Mouse (Mus musculus): ENCODE measurements around the gene Bloc1s1. TPM values are rescaled to one million over a fixed set of nuclear protein-coding genes. Genes with fewer than 3 reads are reported as not detected.

Gene Bloc1s1
- polyA plus RNA-seq, 1 experiment from 2014 or later, result 251 TPM

DNA sequence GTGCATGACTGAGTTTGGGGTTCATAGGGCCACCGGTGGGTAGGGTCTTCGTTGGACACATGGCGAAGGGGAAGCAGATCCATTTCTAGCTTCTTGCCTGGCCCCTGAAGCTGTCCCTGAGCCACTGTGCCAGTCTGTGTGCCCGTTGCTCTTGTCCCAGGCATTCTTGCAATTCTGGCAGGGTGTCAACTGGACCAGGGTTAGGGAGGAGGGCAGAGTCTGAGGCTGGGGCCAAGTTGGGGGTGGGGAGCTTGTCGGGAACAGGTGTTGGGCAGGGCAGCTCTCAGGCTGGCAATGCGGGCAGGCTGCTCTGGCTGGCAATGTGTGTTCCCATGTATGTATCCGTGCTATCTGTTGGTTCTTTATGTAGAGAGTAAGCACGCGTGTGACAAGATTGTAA is 14.6 kb upstream of the Bloc1s1 start:
- Histone ChIP-seq H3K27ac (replicated peaks in 1 of 2; ENCODE audit: control insufficient read depth in 1 of 2, insufficient read depth in 1 of 2, low read depth in 2 of 2, low read length in 2 of 2) (no peak overlapping the region), H3K36me3 (ENCODE audit: control insufficient read depth, insufficient read depth, low read length) (no peaks in the 10 kb centered on the region), H3K9me3 (ENCODE audit: control insufficient read depth, low read length) (no peaks in the 10 kb centered on the region), H3K9ac (ENCODE audit: low read length) (no peak overlapping the region), H3K4me2 (ENCODE audit: low read length) (no peak overlapping the region), H3K27me3 (ENCODE audit: control insufficient read depth, insufficient read depth, low read length) (peaks cover 22% of the 10 kb centered on the region), H3K4me1 (ENCODE audit: control insufficient read depth in 2 of 2, insufficient read depth in 2 of 2, low read length in 2 of 2) (peaks cover 8 to 12% of the 10 kb centered on the region in 2 experiments; a peak in 3 of 4 replicates), H3K4me3 (ENCODE audit: control insufficient read depth in 1 of 2, insufficient read depth in 1 of 2, low read depth in 1 of 2, low read length in 2 of 2) (no peak overlapping the region)
- no peak for ATAC-seq (ENCODE audit: insufficient number of reproducible peaks, insufficient read depth, low FRiP score, low read depth)
- 80% methylated on average over 9 of the region's 9 CpGs for WGBS

DNA sequence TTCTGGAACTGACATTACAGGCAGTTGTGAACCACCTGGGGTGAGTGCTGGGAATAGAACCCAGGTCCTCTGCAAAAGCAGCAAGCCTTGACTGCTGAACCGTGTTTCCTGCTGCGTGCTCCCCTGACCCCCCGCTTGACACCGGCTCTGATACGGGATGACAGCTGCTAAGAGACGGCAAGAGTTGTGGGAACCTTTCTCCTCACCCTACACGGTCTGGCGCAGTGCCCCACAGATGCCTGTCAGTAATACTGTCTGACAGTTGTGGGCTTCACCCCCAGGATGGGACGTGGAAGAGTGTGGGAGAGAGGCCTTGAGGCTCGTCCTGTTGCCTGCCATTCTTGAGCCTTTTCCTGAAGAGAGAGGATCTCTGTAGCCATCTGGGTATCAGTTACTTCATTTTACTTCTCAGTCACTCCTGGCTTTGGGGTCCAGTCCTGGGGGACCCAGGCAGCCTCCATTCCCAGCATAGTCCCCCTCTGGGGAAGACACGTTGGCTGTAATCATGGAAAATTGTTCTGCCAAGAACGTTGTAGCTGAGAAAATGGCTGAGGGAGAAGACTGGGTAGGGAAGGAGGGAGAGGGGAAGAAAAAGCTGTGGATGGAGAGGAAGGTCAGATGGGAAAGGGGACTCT is 14.0 kb upstream of the Bloc1s1 start:
- H3K9me3 ChIP-seq (ENCODE audit: control insufficient read depth, low read length), result no peaks in the 10 kb centered on the region
- no peak overlapping the region for H3K9ac ChIP-seq (ENCODE audit: low read length)
- no peak overlapping the region for H3K4me2 ChIP-seq (ENCODE audit: low read length)
- 62% methylated on average over 12 of the region's 12 CpGs for WGBS
- no peak overlapping the region for H3K4me3 ChIP-seq (ENCODE audit: control insufficient read depth in 1 of 2, insufficient read depth in 1 of 2, low read depth in 1 of 2, low read length in 2 of 2)
- H3K4me1 ChIP-seq (ENCODE audit: control insufficient read depth in 2 of 2, insufficient read depth in 2 of 2, low read length in 2 of 2), result peaks cover 10 to 18% of the 10 kb centered on the region in 2 experiments
- H3K36me3 ChIP-seq (ENCODE audit: control insufficient read depth, insufficient read depth, low read length), result no peaks in the 10 kb centered on the region
- peaks cover 28% of the 10 kb centered on the region for H3K27me3 ChIP-seq (ENCODE audit: control insufficient read depth, insufficient read depth, low read length)
- no peak for ATAC-seq (ENCODE audit: insufficient number of reproducible peaks, insufficient read depth, low FRiP score, low read depth)
- H3K27ac ChIP-seq (replicated peaks in 1 of 2; ENCODE audit: control insufficient read depth in 1 of 2, insufficient read depth in 1 of 2, low read depth in 2 of 2, low read length in 2 of 2), result no peak overlapping the region

DNA sequence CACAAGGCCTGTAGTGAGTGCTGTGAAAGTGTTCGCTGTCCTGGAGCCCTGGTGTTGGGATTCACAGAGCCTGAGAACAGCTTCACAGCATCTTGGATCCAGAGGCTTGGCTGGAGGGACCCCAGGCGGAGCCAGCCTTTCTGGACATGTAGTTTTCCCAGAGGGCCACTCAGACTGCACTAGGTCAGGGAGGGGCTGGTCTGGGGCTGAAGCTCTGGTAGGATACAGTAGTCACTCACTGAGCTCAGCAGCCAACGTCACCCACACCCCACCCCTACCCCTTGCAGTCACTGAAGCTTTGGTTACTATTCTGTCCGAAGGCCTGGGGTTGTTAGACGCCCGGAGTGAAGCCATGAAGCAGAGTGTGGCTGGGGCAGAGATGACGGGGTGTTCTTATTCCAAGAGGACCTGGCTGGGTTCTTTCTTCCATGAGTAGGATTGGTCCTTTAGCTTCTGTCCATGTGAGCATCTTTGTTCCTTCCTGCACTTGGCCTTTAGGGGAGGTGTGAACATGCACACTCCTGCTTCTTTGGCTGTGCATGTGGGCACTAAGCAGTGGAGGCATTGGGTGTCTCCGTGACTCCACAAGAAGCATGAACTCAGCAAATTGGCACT is 12.1 kb upstream of the Bloc1s1 start:
- WGBS, result 72% methylated on average over 8 of the region's 8 CpGs
- no peak overlapping the region for H3K4me2 ChIP-seq (ENCODE audit: low read length)

DNA sequence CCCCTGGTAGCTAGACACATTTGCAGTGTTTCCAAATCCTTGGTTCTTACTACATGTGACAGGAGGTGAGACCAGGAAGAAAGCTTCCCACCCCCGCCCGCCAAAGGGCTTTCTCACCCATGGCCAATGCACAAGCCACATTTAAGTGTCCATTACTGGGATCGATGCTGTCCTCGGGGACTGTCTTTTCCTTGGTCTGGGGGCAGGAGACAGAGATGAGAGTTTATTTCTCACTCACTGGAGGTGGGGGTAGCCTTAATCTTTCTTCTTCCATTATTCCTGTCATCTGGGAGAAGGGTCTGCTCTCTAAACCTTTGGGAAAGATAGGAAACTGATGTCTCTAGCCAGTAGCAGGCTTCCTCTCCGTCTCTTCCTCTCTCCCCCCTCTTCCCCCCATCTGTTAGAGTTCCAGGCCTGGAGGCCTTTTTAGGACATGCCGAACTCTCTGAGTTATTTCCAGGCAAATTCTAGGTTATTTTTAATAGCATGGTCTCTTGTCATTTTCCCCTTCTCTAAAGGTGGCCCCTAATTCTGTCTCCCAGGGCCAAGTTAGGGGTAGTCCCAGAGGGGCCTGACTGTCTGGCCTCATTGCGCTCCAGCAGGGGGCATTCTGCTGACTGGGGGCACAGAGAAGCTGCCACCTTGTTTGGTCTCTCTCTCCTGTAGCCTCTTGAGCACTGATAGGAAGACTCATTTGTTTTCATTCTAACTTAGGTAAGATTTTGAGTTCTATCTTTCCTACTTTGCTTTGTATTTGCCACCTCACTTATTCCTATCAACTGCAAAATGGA is 11.4 kb upstream of the Bloc1s1 start:
- no peak overlapping the region for H3K4me3 ChIP-seq (ENCODE audit: control insufficient read depth in 1 of 2, insufficient read depth in 1 of 2, low read depth in 1 of 2, low read length in 2 of 2)
- ATAC-seq (ENCODE audit: insufficient number of reproducible peaks, insufficient read depth, low FRiP score, low read depth), result no peak
- no peaks in the 10 kb centered on the region for H3K9me3 ChIP-seq (ENCODE audit: control insufficient read depth, low read length)
- peaks cover 33% of the 10 kb centered on the region for H3K27me3 ChIP-seq (ENCODE audit: control insufficient read depth, insufficient read depth, low read length)
- H3K4me2 ChIP-seq (ENCODE audit: low read length), result peak overlapping the region; percentile 89; the same call in 1 of the 2 replicates
- H3K36me3 ChIP-seq (ENCODE audit: control insufficient read depth, insufficient read depth, low read length), result no peaks in the 10 kb centered on the region
- whole genome bisulfite sequencing, result 44% methylated on average over 7 of the region's 7 CpGs
- H3K9ac ChIP-seq (ENCODE audit: low read length), result no peak overlapping the region
- H3K4me1 ChIP-seq (ENCODE audit: control insufficient read depth in 2 of 2, insufficient read depth in 2 of 2, low read length in 2 of 2), result peaks cover 15 to 36% of the 10 kb centered on the region in 2 experiments
- H3K27ac ChIP-seq (replicated peaks in 1 of 2; ENCODE audit: control insufficient read depth in 1 of 2, insufficient read depth in 1 of 2, low read depth in 2 of 2, low read length in 2 of 2), result no peak overlapping the region

More for the DNA sequence above, 12.1 kb upstream of the Bloc1s1 start:
- H3K27me3 ChIP-seq (ENCODE audit: control insufficient read depth, insufficient read depth, low read length), result peaks cover 33% of the 10 kb centered on the region
- H3K9ac ChIP-seq (ENCODE audit: low read length), result no peak overlapping the region
- no peaks in the 10 kb centered on the region for H3K36me3 ChIP-seq (ENCODE audit: control insufficient read depth, insufficient read depth, low read length)
- H3K4me1 ChIP-seq (ENCODE audit: control insufficient read depth in 2 of 2, insufficient read depth in 2 of 2, low read length in 2 of 2), result peaks cover 15 to 36% of the 10 kb centered on the region in 2 experiments
- no peak overlapping the region for H3K4me3 ChIP-seq (ENCODE audit: control insufficient read depth in 1 of 2, insufficient read depth in 1 of 2, low read depth in 1 of 2, low read length in 2 of 2)
- H3K27ac ChIP-seq (replicated peaks in 1 of 2; ENCODE audit: control insufficient read depth in 1 of 2, insufficient read depth in 1 of 2, low read depth in 2 of 2, low read length in 2 of 2), result no peak overlapping the region
- ATAC-seq (ENCODE audit: insufficient number of reproducible peaks, insufficient read depth, low FRiP score, low read depth), result no peak
- H3K9me3 ChIP-seq (ENCODE audit: control insufficient read depth, low read length), result no peaks in the 10 kb centered on the region

DNA sequence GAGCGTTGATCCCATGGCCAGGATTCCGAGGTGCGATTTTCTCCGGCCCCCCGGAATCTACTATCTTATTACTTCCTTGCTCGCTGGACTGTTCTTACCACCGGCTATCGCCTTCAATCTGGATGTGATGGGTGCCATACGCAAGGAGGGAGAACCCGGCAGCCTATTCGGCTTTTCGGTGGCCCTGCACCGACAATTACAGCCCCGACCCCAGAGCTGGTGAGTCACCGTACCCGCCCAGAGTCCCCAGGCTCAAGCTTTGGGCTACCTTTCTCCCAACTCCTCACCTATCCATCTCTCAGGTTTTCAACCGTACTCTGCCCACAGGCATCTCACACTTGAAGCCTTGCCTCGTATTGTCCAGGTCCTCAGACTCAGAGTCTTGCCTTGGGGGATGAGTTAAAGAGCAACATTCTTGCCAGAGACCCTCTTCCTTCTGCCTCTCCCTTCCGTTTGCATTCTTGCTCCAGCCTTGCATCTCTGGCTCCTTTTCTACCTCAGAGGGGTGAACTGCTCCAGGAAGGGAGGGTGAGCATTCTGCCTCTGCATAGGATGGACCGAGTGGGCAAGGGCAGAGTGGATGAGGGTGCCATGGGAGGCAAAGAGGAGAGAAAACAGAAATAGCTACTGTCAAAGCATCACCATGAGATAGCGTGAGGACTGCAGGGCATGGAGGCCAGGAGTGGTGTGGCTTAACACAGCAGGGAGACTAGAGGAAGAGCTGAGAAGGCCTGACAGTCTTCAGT is 10.3 kb upstream of the Bloc1s1 start:
- Histone ChIP-seq H3K9ac (ENCODE audit: low read length) (peak overlapping the region; percentile 54), H3K36me3 (ENCODE audit: control insufficient read depth, insufficient read depth, low read length) (no peaks in the 10 kb centered on the region), H3K9me3 (ENCODE audit: control insufficient read depth, low read length) (no peaks in the 10 kb centered on the region), H3K4me1 (ENCODE audit: control insufficient read depth in 2 of 2, insufficient read depth in 2 of 2, low read length in 2 of 2) (peaks cover 21 to 41% of the 10 kb centered on the region in 2 experiments), H3K4me2 (ENCODE audit: low read length) (peak overlapping the region; percentile 89), H3K4me3 (ENCODE audit: control insufficient read depth in 1 of 2, insufficient read depth in 1 of 2, low read depth in 1 of 2, low read length in 2 of 2) (peak overlapping the region; percentile 44 to 50), H3K27me3 (ENCODE audit: control insufficient read depth, insufficient read depth, low read length) (peaks cover 33% of the 10 kb centered on the region), H3K27ac (replicated peaks in 1 of 2; ENCODE audit: control insufficient read depth in 1 of 2, insufficient read depth in 1 of 2, low read depth in 2 of 2, low read length in 2 of 2) (no peak overlapping the region)
- WGBS, result 2% methylated on average over 21 of the region's 21 CpGs
- no peak for ATAC-seq (ENCODE audit: insufficient number of reproducible peaks, insufficient read depth, low FRiP score, low read depth)

DNA sequence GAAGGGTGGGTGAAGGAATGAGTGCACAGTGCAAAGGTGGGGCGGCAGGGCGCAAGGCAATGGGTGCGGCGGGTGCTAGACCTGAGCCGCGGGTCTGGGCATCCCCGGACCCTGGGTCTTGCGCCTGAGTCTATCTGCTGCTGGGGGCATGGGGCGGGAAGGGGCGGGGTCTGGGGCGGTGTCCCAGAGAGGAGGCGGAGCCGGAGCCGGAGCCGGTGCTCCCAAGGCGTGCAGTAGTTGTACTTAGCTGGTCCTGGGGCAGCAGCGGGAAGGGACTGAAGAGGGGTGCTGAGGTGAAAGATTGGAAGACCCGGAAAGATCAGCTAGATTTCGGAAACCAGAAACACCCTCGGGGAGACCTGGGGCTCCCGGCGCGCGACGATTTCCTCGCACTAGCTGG is 9.7 kb upstream of the Bloc1s1 start, which contains the start of gene Itga7:
Gene Itga7 (plus strand): TSS at position 245 of the 400 bp plus-strand sequence.
- Histone ChIP-seq H3K9ac (ENCODE audit: low read length) (peak within 1 kb of the TSS; percentile 54), H3K36me3 (ENCODE audit: control insufficient read depth, insufficient read depth, low read length) (no peaks in the 10 kb centered on the region), H3K4me2 (ENCODE audit: low read length) (peak within 1 kb of the TSS; percentile 89), H3K4me3 (ENCODE audit: control insufficient read depth in 1 of 2, insufficient read depth in 1 of 2, low read depth in 1 of 2, low read length in 2 of 2) (peak within 1 kb of the TSS; percentile 44 to 50), H3K4me1 (ENCODE audit: control insufficient read depth in 2 of 2, insufficient read depth in 2 of 2, low read length in 2 of 2) (peaks cover 21 to 41% of the 10 kb centered on the region in 2 experiments), H3K9me3 (ENCODE audit: control insufficient read depth, low read length) (no peaks in the 10 kb centered on the region), H3K27me3 (ENCODE audit: control insufficient read depth, insufficient read depth, low read length) (peaks cover 33% of the 10 kb centered on the region), H3K27ac (replicated peaks in 1 of 2; ENCODE audit: control insufficient read depth in 1 of 2, insufficient read depth in 1 of 2, low read depth in 2 of 2, low read length in 2 of 2) (no peak within 1 kb of the TSS)
- 1% methylated on average over 26 of the region's 26 CpGs for WGBS
- ATAC-seq (ENCODE audit: insufficient number of reproducible peaks, insufficient read depth, low FRiP score, low read depth), result peak; percentile 52; the same call in 1 of the 2 replicates

DNA sequence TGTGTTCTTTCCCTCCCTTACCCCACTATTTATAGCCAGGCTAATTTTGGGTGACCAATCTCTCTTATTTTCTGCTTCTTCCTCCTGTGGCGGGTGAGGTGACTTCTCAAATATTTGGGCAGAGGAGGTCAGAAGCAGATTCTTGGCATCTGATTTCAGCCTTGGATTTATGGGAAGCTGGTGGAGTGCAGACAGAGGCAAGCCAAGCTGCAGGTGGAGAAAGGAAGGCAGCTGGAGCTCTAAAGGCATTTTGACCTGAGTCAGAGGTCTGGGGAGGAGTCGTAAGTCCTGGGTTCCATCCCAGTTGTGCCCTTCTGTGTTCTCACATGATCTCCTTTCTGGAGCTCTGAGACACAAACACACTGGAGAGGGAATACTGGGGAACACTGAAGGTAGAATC is 7.6 kb upstream of the Bloc1s1 start:
- no peak overlapping the region for H3K4me3 ChIP-seq (ENCODE audit: control insufficient read depth in 1 of 2, insufficient read depth in 1 of 2, low read depth in 1 of 2, low read length in 2 of 2)
- H3K27me3 ChIP-seq (ENCODE audit: control insufficient read depth, insufficient read depth, low read length), result peaks cover 33% of the 10 kb centered on the region
- 23% methylated on average over 2 of the region's 2 CpGs for WGBS
- no peaks in the 10 kb centered on the region for H3K9me3 ChIP-seq (ENCODE audit: control insufficient read depth, low read length)
- peaks cover 21 to 41% of the 10 kb centered on the region in 2 experiments for H3K4me1 ChIP-seq (ENCODE audit: control insufficient read depth in 2 of 2, insufficient read depth in 2 of 2, low read length in 2 of 2)
- H3K36me3 ChIP-seq (ENCODE audit: control insufficient read depth, insufficient read depth, low read length), result no peaks in the 10 kb centered on the region
- 0 out of 4 replicates have a peak overlapping the region, but pooled peaks of 1 of the 2 experiments have one; percentile 4 for H3K27ac ChIP-seq (replicated peaks in 1 of 2; ENCODE audit: control insufficient read depth in 1 of 2, insufficient read depth in 1 of 2, low read depth in 2 of 2, low read length in 2 of 2)
- H3K9ac ChIP-seq (ENCODE audit: low read length), result no peak overlapping the region
- no peak for ATAC-seq (ENCODE audit: insufficient number of reproducible peaks, insufficient read depth, low FRiP score, low read depth)
- H3K4me2 ChIP-seq (ENCODE audit: low read length), result peak overlapping the region; percentile 7; the same call in 1 of the 2 replicates

Data from heart, embryonic 14.5 days (tissue).